Mouse (Mus musculus) heart, embryonic 16.5 days (tissue): Measurements from ENCODE around the gene Clcf1. TPM values are rescaled to one million over a fixed set of nuclear protein-coding genes. Genes with fewer than 3 reads are reported as not detected.
A peak's percentile ranks its signal among the peaks of the same experiment; 100 is the strongest.

Experiments used
- ATAC-seq: fragments of 200-750 bp; cut with Nextera tagmentation; replicated peaks from 2 replicates; pipeline ENCODE4 v1.8.0; 2017; ENCODE audit warnings: moderate number of reproducible peaks; ENCODE audit not compliant: insufficient read depth, low FRiP score; ENCODE audit errors: extremely low read depth
- H3K27ac ChIP-seq: fragments of 300-500 bp; sonication (generic); 2 replicates; pipeline ENCODE4 v1.5.1; 2014; ENCODE audit warnings: mild to moderate bottlenecking, low read length, control low read depth, moderate library complexity
- H3K27me3 ChIP-seq: fragments of 300-500 bp; sonication (generic); 2 replicates; pipeline ENCODE4 v1.6.1; 2014; ENCODE audit warnings: low read length, mixed read lengths; ENCODE audit not compliant: control insufficient read depth, insufficient read depth
- H3K36me3 ChIP-seq: fragments of 300-500 bp; sonication (generic); 2 replicates; pipeline ENCODE4 v1.6.1; 2014; ENCODE audit not compliant: control insufficient read depth, insufficient read depth
- H3K4me1 ChIP-seq: fragments of 300-500 bp; sonication (generic); 2 replicates; pipeline ENCODE4 v1.6.1; 2014; ENCODE audit warnings: low read length, mixed read lengths; ENCODE audit not compliant: control insufficient read depth, insufficient read depth
- H3K4me2 ChIP-seq: fragments of 300-500 bp; sonication (generic); 2 replicates; pipeline ENCODE4 v1.6.1; 2014; ENCODE audit warnings: low read depth, mild to moderate bottlenecking, control low read depth, low read length
- H3K4me3 ChIP-seq: fragments of 300-500 bp; sonication (generic); 2 replicates; pipeline ENCODE4 v1.5.1; 2014; ENCODE audit warnings: mild to moderate bottlenecking, control low read depth, low read length
- H3K9ac ChIP-seq: fragments of 300-500 bp; sonication (generic); 2 replicates; pipeline ENCODE4 v1.6.1; 2014; ENCODE audit warnings: low read length, control low read depth
- H3K9me3 ChIP-seq: fragments of 300-500 bp; sonication (generic); replicated peaks from 2 replicates; pipeline ENCODE4 v1.6.1; 2016; ENCODE audit warnings: low read length; ENCODE audit not compliant: control insufficient read depth
- WGBS: fragments of 180-500 bp; shearing (Covaris S2); extraction: QIAGEN DNeasy Blood & Tissue Kit; methylation state at CpG from one replicate; pipeline ENCODE4 v1.1.7; 2014; 5-methylcytosine and 5-hydroxymethylcytosine counted together
- polyA plus RNA-seq: library from polyadenylated mRNA; unstranded; fragments of >200 nt; fragmentation: Nextera tagmentation; extraction: Ambion mirVana; gene quantifications from 2 replicates; pipeline ENCODE4 v1.2.1, GENCODE M21; 2015

Gene Clcf1
- polyA plus RNA-seq, 1 experiment from 2014 or later, result 1.5 TPM

GRCm38 (mm10) chr19:4201291-4201909 lies 12.6 kb upstream of the Clcf1 start, which contains the start of gene Rad9a:
Gene Rad9a, minus strand, starts transcription at chr19:4201662.
- H3K36me3 ChIP-seq, result peaks cover 8% of the 10 kb centered on the region; the same call in 1 of the 2 replicates
- H3K4me2 ChIP-seq, result peak within 1 kb of the TSS; percentile 84
- H3K4me1 ChIP-seq, result peaks cover 24% of the 10 kb centered on the region
- peaks cover 5% of the 10 kb centered on the region; the same call in 1 of the 2 replicates for H3K27me3 ChIP-seq
- peak; percentile 80 for ATAC-seq
- H3K9me3 ChIP-seq, result no peaks in the 10 kb centered on the region
- peak within 1 kb of the TSS; percentile 82 for H3K4me3 ChIP-seq
- H3K9ac ChIP-seq, result peak within 1 kb of the TSS; percentile 86
- WGBS, result under 1% methylated on average over 34 of the region's 34 CpGs
- peak within 1 kb of the TSS; percentile 73 for H3K27ac ChIP-seq

- Histone ChIP-seq H3K27me3 (peaks cover 5% of the 10 kb centered on the region; the same call in 1 of the 2 replicates), H3K36me3 (0 out of 2 replicates have a peak, but pooled peaks cover 8% of the 10 kb centered on the region), H3K9ac (peak overlapping the region; percentile 86), H3K4me3 (peak overlapping the region; percentile 82), H3K4me1 (peaks cover 24% of the 10 kb centered on the region), H3K4me2 (peak overlapping the region; percentile 84), H3K9me3 (no peaks in the 10 kb centered on the region), H3K27ac (peak overlapping the region; percentile 73)
- no peak for ATAC-seq
- WGBS, result 33% methylated on average over 7 of the region's 7 CpGs
Observed at GRCm38 (mm10) chr19:4202149-4202548, 11.9 kb upstream of the Clcf1 start.

- Histone ChIP-seq H3K27me3 (peaks cover 5% of the 10 kb centered on the region; the same call in 1 of the 2 replicates), H3K9me3 (no peaks in the 10 kb centered on the region), H3K4me2 (no peak overlapping the region)
Observed at GRCm38 (mm10) chr19:4203148-4203547, 10.9 kb upstream of the Clcf1 start.

GRCm38 (mm10) chr19:4203604-4204326 lies 10.3 kb upstream of the Clcf1 start:
- Histone ChIP-seq H3K4me1 (peaks cover 24% of the 10 kb centered on the region), H3K4me2 (no peak overlapping the region), H3K27me3 (peaks cover 5% of the 10 kb centered on the region; the same call in 1 of the 2 replicates), H3K9ac (0 out of 2 replicates have a peak overlapping the region, but pooled peaks have one; percentile 5), H3K27ac (peak overlapping the region; percentile 51), H3K9me3 (no peaks in the 10 kb centered on the region), H3K4me3 (no peak overlapping the region), H3K36me3 (0 out of 2 replicates have a peak, but pooled peaks cover 5% of the 10 kb centered on the region)
- 50% methylated on average over 13 of the region's 13 CpGs for WGBS
- no peak for ATAC-seq

More at GRCm38 (mm10) chr19:4203148-4203547, 10.9 kb upstream of the Clcf1 start:
- Histone ChIP-seq H3K9ac (no peak overlapping the region), H3K36me3 (0 out of 2 replicates have a peak, but pooled peaks cover 5% of the 10 kb centered on the region), H3K27ac (no peak overlapping the region), H3K4me1 (peaks cover 24% of the 10 kb centered on the region), H3K4me3 (no peak overlapping the region)
- no peak for ATAC-seq
- 71% methylated on average over 3 of the region's 3 CpGs for WGBS

GRCm38 (mm10) chr19:4204889-4205288 lies 9.1 kb upstream of the Clcf1 start:
- Histone ChIP-seq H3K4me1 (peaks cover 24% of the 10 kb centered on the region), H3K9ac (no peak overlapping the region), H3K27ac (no peak overlapping the region), H3K4me2 (no peak overlapping the region), H3K36me3 (0 out of 2 replicates have a peak, but pooled peaks cover 2% of the 10 kb centered on the region), H3K9me3 (no peaks in the 10 kb centered on the region), H3K27me3 (peaks cover 7% of the 10 kb centered on the region; the same call in 1 of the 2 replicates), H3K4me3 (no peak overlapping the region)
- no peak for ATAC-seq
- 47% methylated on average over 4 of the region's 4 CpGs for WGBS

GRCm38 (mm10) chr19:4206971-4207370 lies 7.1 kb upstream of the Clcf1 start:
- no peak overlapping the region for H3K4me3 ChIP-seq
- H3K9ac ChIP-seq, result no peak overlapping the region
- ATAC-seq, result peak; percentile 62
- H3K9me3 ChIP-seq, result no peaks in the 10 kb centered on the region
- peaks cover 17% of the 10 kb centered on the region for H3K27me3 ChIP-seq
- H3K27ac ChIP-seq, result no peak overlapping the region
- H3K36me3 ChIP-seq, result no peaks in the 10 kb centered on the region
- H3K4me2 ChIP-seq, result no peak overlapping the region
- peaks cover 11% of the 10 kb centered on the region for H3K4me1 ChIP-seq
- 6% methylated on average over 2 of the region's 2 CpGs for WGBS

GRCm38 (mm10) chr19:4208563-4208962 lies 5.5 kb upstream of the Clcf1 start:
- Histone ChIP-seq H3K4me3 (no peak overlapping the region), H3K36me3 (no peaks in the 10 kb centered on the region), H3K4me2 (no peak overlapping the region), H3K9ac (no peak overlapping the region), H3K27ac (no peak overlapping the region), H3K4me1 (peaks cover 8% of the 10 kb centered on the region), H3K9me3 (no peaks in the 10 kb centered on the region), H3K27me3 (peaks cover 28% of the 10 kb centered on the region)
- no peak for ATAC-seq
- WGBS, result 74% methylated on average over 5 of the region's 5 CpGs

GRCm38 (mm10) chr19:4211891-4212588 lies 2.0 kb upstream of the Clcf1 start:
- ATAC-seq, result no peak
- H3K4me2 ChIP-seq, result no peak overlapping the region
- H3K4me1 ChIP-seq, result peaks cover 19% of the 10 kb centered on the region
- H3K27me3 ChIP-seq, result peaks cover 40% of the 10 kb centered on the region
- WGBS, result 33% methylated on average over 4 of the region's 4 CpGs
- H3K36me3 ChIP-seq, result no peaks in the 10 kb centered on the region
- no peaks in the 10 kb centered on the region for H3K9me3 ChIP-seq
- no peak overlapping the region for H3K9ac ChIP-seq
- no peak overlapping the region for H3K4me3 ChIP-seq
- H3K27ac ChIP-seq, result no peak overlapping the region
